Mouse (Mus musculus): ENCODE results near the gene Zfp286.

DNA sequence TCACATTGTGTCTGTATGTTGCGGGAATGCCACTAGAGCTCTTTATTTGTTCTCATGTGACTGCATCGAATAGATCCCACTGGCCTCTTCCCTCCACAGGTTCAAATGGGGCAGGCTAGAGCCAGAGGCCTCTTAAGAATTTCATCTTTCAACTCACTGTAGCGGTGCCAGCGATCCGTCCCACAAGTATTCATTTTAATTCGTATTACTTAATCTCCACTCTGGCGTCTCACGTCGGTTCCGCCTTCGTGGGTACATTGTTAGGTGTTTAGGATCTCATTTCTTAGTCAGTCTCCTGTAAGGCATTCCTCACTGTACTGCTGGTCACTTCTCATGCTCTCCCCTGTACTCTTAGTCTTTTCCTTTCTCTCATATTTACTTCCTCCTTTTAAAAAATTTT is 30.8 kb downstream of the Zfp286 start:
- TF ChIP-seq TCF12 (IDR thresholded peaks at IDR 0.05; ENCODE audit: insufficient read depth, poor library complexity, severe bottlenecking) (no peak), USF1 (IDR thresholded peaks at IDR 0.05; ENCODE audit: low read depth) (no peak), POLR2AphosphoS2 (IDR thresholded peaks at IDR 0.05; ENCODE audit: insufficient read length, low read depth) (no peak), POLR2A (IDR thresholded peaks at IDR 0.05; ENCODE audit: insufficient read length, low read depth) (no peak), CEBPB (IDR thresholded peaks at IDR 0.05; ENCODE audit: insufficient read depth, poor library complexity, severe bottlenecking) (no peak), TCF3 (IDR thresholded peaks at IDR 0.05; ENCODE audit: insufficient read length, low read depth) (no peak), MYOD1 (IDR thresholded peaks at IDR 0.05; ENCODE audit: control insufficient read depth in 1 of 3, insufficient read length in 2 of 3, low read depth in 2 of 3) (no peak), MAX (IDR thresholded peaks at IDR 0.05; ENCODE audit: low read depth) (no peak), E2F4 (IDR thresholded peaks at IDR 0.05; ENCODE audit: insufficient read depth) (no peak), MYOG (IDR thresholded peaks at IDR 0.05; ENCODE audit: control insufficient read depth in 1 of 3, insufficient read depth in 1 of 3, insufficient read length in 2 of 3, low read depth in 2 of 3) (no peak)
